Comparison of ENCODE assay signal across 35 mouse cellular contexts in the genomic region with DNA sequence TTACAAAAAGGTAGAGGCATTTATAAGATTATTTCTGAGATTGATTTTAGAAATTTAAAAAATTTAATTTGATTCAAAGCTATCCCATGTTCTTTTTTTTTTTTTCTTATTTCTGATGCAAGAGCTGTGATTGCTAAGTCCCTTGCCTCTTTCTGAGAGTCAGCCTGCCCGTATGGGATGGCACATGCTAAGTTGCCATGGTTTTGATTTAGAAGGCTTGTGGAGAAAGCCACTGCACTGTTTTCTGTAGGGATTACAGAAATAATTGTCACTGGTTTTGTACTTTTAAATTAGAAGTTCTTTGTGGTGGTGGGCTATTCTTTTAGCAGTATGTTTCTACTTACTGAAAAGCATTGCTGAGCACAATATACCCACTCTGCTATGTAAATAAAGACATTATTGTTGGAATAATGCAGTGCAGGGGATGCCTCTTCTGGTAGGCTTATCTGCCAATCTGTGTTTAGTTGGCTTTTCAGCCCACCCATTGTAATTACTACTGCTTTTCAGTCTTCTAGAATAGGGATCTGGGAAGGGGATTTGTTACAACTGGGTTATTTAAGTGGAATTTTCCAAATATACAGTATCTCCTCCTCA. TPM values are rescaled to one million over a fixed set of nuclear protein-coding genes. Genes with fewer than 3 reads are reported as not detected.
DNase-seq lines count a peak whose midpoint lies in the region; ATAC-seq lines count a peak whose summit lies in the region.
"Had no signal": no experiment of that assay in that cellular context is flagged by ENCODE, and none has a peak within 500 bp of the region (broad histone marks: within the 10 kb centered on the region; RNA-seq: fewer than 3 reads in every experiment).

No protein-coding gene starts in this region.

- no peak overlapping the region for H3K9ac ChIP-seq in forebrain, embryonic 11.5 days (ENCODE audit: low read length)
- no peak overlapping the region for H3K9ac ChIP-seq in midbrain, embryonic 12.5 days (replicated peaks)
- no peak overlapping the region for H3K9ac ChIP-seq in midbrain, embryonic 16.5 days (ENCODE audit: low read depth, low read length)
- H3K9ac ChIP-seq in embryonic facial prominence, embryonic 14.5 days (ENCODE audit: low read depth, low read length): no peak overlapping the region
- H3K9ac ChIP-seq in forebrain, embryonic 16.5 days (replicated peaks; ENCODE audit: low read depth, low read length): no peak overlapping the region
- H3K9ac ChIP-seq: embryonic facial prominence, embryonic 15.5 days; heart, embryonic 13.5 days; hindbrain, embryonic 15.5 days; kidney, embryonic 15.5 days; limb, embryonic 15.5 days; liver, embryonic 13.5 days; neural tube, embryonic 15.5 days; stomach, embryonic 15.5 days had no signal

- no peaks in the 10 kb centered on the region for H3K4me1 ChIP-seq in forebrain, embryonic 11.5 days (replicated peaks; ENCODE audit: control insufficient read depth, insufficient read depth, low read length)
- H3K4me1 ChIP-seq in forebrain, embryonic 10.5 days: peaks cover 10% of the 10 kb centered on the region
- H3K4me1 ChIP-seq in midbrain, embryonic 12.5 days: no peaks in the 10 kb centered on the region; the same call in 1 of the 2 replicates
- H3K4me1 ChIP-seq in midbrain, embryonic 16.5 days (ENCODE audit: control insufficient read depth, insufficient read depth, low read length): no peaks in the 10 kb centered on the region
- no peaks in the 10 kb centered on the region for H3K4me1 ChIP-seq in embryonic facial prominence, embryonic 14.5 days (ENCODE audit: control insufficient read depth, insufficient read depth, low read length)
- peaks cover 2% of the 10 kb centered on the region; the same call in 1 of the 2 replicates for H3K4me1 ChIP-seq in forebrain, embryonic 16.5 days (replicated peaks; ENCODE audit: control insufficient read depth, insufficient read depth, low read length)
- H3K4me1 ChIP-seq: embryonic facial prominence, embryonic 15.5 days; heart, embryonic 13.5 days; hindbrain, embryonic 15.5 days; kidney, embryonic 15.5 days; limb, embryonic 10.5 days; limb, embryonic 15.5 days; liver, embryonic 13.5 days; megakaryocyte, embryonic 14.5 days; neural tube, embryonic 15.5 days; stomach, embryonic 15.5 days had no signal

- ATAC-seq in forebrain, embryonic 11.5 days (replicated peaks; ENCODE audit: low FRiP score): peak; percentile 79
- peak; percentile 90 for ATAC-seq in midbrain, embryonic 12.5 days (ENCODE audit: low FRiP score, low read depth)
- no peak for ATAC-seq in midbrain, embryonic 16.5 days
- ATAC-seq in embryonic facial prominence, embryonic 14.5 days (ENCODE audit: low read depth): no peak
- ATAC-seq in forebrain, embryonic 16.5 days: peak; percentile 77
- ATAC-seq: lung, postnatal 0 days; Patski had no signal

- no peaks in the 10 kb centered on the region for H3K36me3 ChIP-seq in forebrain, embryonic 11.5 days (ENCODE audit: control insufficient read depth, insufficient read depth, low read length)
- no peaks in the 10 kb centered on the region for H3K36me3 ChIP-seq in forebrain, embryonic 10.5 days (replicated peaks)
- H3K36me3 ChIP-seq in midbrain, embryonic 12.5 days: no peaks in the 10 kb centered on the region
- H3K36me3 ChIP-seq in midbrain, embryonic 16.5 days (ENCODE audit: control insufficient read depth, insufficient read depth, low read length): no peaks in the 10 kb centered on the region
- H3K36me3 ChIP-seq in embryonic facial prominence, embryonic 14.5 days (ENCODE audit: control insufficient read depth, insufficient read depth, low read length): no peaks in the 10 kb centered on the region
- no peaks in the 10 kb centered on the region for H3K36me3 ChIP-seq in forebrain, embryonic 16.5 days (ENCODE audit: control insufficient read depth, insufficient read depth)
- H3K36me3 ChIP-seq: embryonic facial prominence, embryonic 15.5 days; heart, embryonic 13.5 days; hindbrain, embryonic 15.5 days; kidney, embryonic 15.5 days; limb, embryonic 10.5 days; limb, embryonic 15.5 days; liver, embryonic 13.5 days; neural tube, embryonic 15.5 days; stomach, embryonic 15.5 days had no signal

- no peak for DNase-seq in forebrain, embryonic 11.5 days (ENCODE audit: low spot score)
- DNase-seq in forebrain, embryonic 10.5 days (ENCODE audit: extremely low spot score, low spot score): no peak
- peak; percentile 2 for DNase-seq in embryonic facial prominence, embryonic 14.5 days (ENCODE audit: low spot score)
- DNase-seq in spleen, postnatal 14 days (ENCODE audit: low spot score in 2 of 2): no peak
- DNase-seq in cerebellum, postnatal 14 days: no peak
- DNase-seq: adrenal gland, postnatal 14 days; cerebellum, adult 18-20 months; cerebellum, postnatal 25 days; gastrocnemius, adult 2 months; gastrocnemius, postnatal 36 days; heart, adult 2 months; heart, postnatal 10 days; kidney, adult 18-20 months; kidney, postnatal 25 days; liver, embryonic 13.5 days; lung, adult 18-20 months; lung, postnatal 4 days; retina, postnatal 1 day; right cerebral cortex, postnatal 14 days; thymus, postnatal 25 days had no signal

- no peak overlapping the region for H3K4me3 ChIP-seq in forebrain, embryonic 11.5 days (ENCODE audit: low read depth, low read length)
- H3K4me3 ChIP-seq in forebrain, embryonic 10.5 days: no peak overlapping the region
- no peak overlapping the region for H3K4me3 ChIP-seq in midbrain, embryonic 12.5 days
- no peak overlapping the region for H3K4me3 ChIP-seq in midbrain, embryonic 16.5 days (ENCODE audit: low read depth, low read length)
- H3K4me3 ChIP-seq in embryonic facial prominence, embryonic 14.5 days (ENCODE audit: low read depth, low read length): no peak overlapping the region
- no peak overlapping the region for H3K4me3 ChIP-seq in forebrain, embryonic 16.5 days (replicated peaks; ENCODE audit: low read length)
- H3K4me3 ChIP-seq: embryonic facial prominence, embryonic 15.5 days; gastrocnemius, adult 2 months; heart, adult 2 months; heart, embryonic 13.5 days; hindbrain, embryonic 15.5 days; kidney, embryonic 15.5 days; limb, embryonic 10.5 days; limb, embryonic 15.5 days; liver, embryonic 13.5 days; megakaryocyte, embryonic 14.5 days; neural tube, embryonic 15.5 days; stomach, embryonic 15.5 days had no signal

- H3K27ac ChIP-seq in forebrain, embryonic 11.5 days (ENCODE audit: low read depth, low read length): no peak overlapping the region
- no peak overlapping the region for H3K27ac ChIP-seq in forebrain, embryonic 10.5 days
- no peak overlapping the region for H3K27ac ChIP-seq in midbrain, embryonic 12.5 days (replicated peaks)
- no peak overlapping the region for H3K27ac ChIP-seq in midbrain, embryonic 16.5 days (ENCODE audit: low read length)
- H3K27ac ChIP-seq in embryonic facial prominence, embryonic 14.5 days (replicated peaks; ENCODE audit: low read depth, low read length): no peak overlapping the region
- H3K27ac ChIP-seq in forebrain, embryonic 16.5 days (ENCODE audit: low read length): no peak overlapping the region
- H3K27ac ChIP-seq: embryonic facial prominence, embryonic 15.5 days; gastrocnemius, adult 2 months; heart, adult 2 months; heart, embryonic 13.5 days; hindbrain, embryonic 15.5 days; kidney, embryonic 15.5 days; limb, embryonic 10.5 days; limb, embryonic 15.5 days; liver, embryonic 13.5 days; neural tube, embryonic 15.5 days; stomach, embryonic 15.5 days had no signal

- WGBS in forebrain, embryonic 11.5 days: 33% methylated on average over 1 of the region's 1 CpGs
- 23% methylated on average over 1 of the region's 1 CpGs for WGBS in forebrain, embryonic 10.5 days
- WGBS in midbrain, embryonic 12.5 days: 15% methylated on average over 1 of the region's 1 CpGs
- WGBS in midbrain, embryonic 16.5 days: 9% methylated on average over 1 of the region's 1 CpGs
- WGBS in embryonic facial prominence, embryonic 14.5 days: 37% methylated on average over 1 of the region's 1 CpGs
- 6% methylated on average over 1 of the region's 1 CpGs for WGBS in forebrain, embryonic 16.5 days

- H3K4me2 ChIP-seq in forebrain, embryonic 11.5 days (ENCODE audit: low read depth, low read length, severe bottlenecking): no peak overlapping the region
- H3K4me2 ChIP-seq in midbrain, embryonic 12.5 days (replicated peaks): no peak overlapping the region
- H3K4me2 ChIP-seq in midbrain, embryonic 16.5 days (ENCODE audit: low read length): no peak overlapping the region
- H3K4me2 ChIP-seq in embryonic facial prominence, embryonic 14.5 days (ENCODE audit: low read depth, low read length): no peak overlapping the region
- H3K4me2 ChIP-seq in forebrain, embryonic 16.5 days (ENCODE audit: low read length): no peak overlapping the region
- H3K4me2 ChIP-seq: embryonic facial prominence, embryonic 15.5 days; heart, embryonic 13.5 days; hindbrain, embryonic 15.5 days; kidney, embryonic 15.5 days; limb, embryonic 15.5 days; liver, embryonic 13.5 days; neural tube, embryonic 15.5 days; stomach, embryonic 15.5 days had no signal

- H3K27me3 ChIP-seq in forebrain, embryonic 11.5 days (ENCODE audit: control insufficient read depth, insufficient read depth, low read length): no peaks in the 10 kb centered on the region; the same call in 1 of the 2 replicates
- H3K27me3 ChIP-seq in forebrain, embryonic 10.5 days (ENCODE audit: poor library complexity, severe bottlenecking): peaks cover 18% of the 10 kb centered on the region; the same call in 1 of the 2 replicates
- peaks cover 40% of the 10 kb centered on the region for H3K27me3 ChIP-seq in midbrain, embryonic 12.5 days
- no peaks in the 10 kb centered on the region; the same call in 1 of the 2 replicates for H3K27me3 ChIP-seq in midbrain, embryonic 16.5 days (ENCODE audit: control insufficient read depth, insufficient read depth, low read depth, low read length)
- no peaks in the 10 kb centered on the region for H3K27me3 ChIP-seq in embryonic facial prominence, embryonic 14.5 days (replicated peaks; ENCODE audit: control insufficient read depth, insufficient read depth, low read length)
- no peaks in the 10 kb centered on the region for H3K27me3 ChIP-seq in forebrain, embryonic 16.5 days (replicated peaks; ENCODE audit: control insufficient read depth, insufficient read depth, low read length)
- H3K27me3 ChIP-seq: embryonic facial prominence, embryonic 15.5 days; heart, embryonic 13.5 days; hindbrain, embryonic 15.5 days; kidney, embryonic 15.5 days; limb, embryonic 15.5 days; liver, embryonic 13.5 days; megakaryocyte, embryonic 14.5 days; neural tube, embryonic 15.5 days; Patski; stomach, embryonic 15.5 days had no signal

- no peaks in the 10 kb centered on the region for H3K9me3 ChIP-seq in forebrain, embryonic 11.5 days (ENCODE audit: control insufficient read depth, low read length)
- H3K9me3 ChIP-seq in forebrain, embryonic 10.5 days: no peaks in the 10 kb centered on the region
- no peaks in the 10 kb centered on the region for H3K9me3 ChIP-seq in midbrain, embryonic 12.5 days
- no peaks in the 10 kb centered on the region for H3K9me3 ChIP-seq in midbrain, embryonic 16.5 days (replicated peaks; ENCODE audit: control insufficient read depth, low read length, poor library complexity, severe bottlenecking)
- no peaks in the 10 kb centered on the region for H3K9me3 ChIP-seq in embryonic facial prominence, embryonic 14.5 days (ENCODE audit: control insufficient read depth, low read length)
- H3K9me3 ChIP-seq in forebrain, embryonic 16.5 days (ENCODE audit: control insufficient read depth, low read length): no peaks in the 10 kb centered on the region
- H3K9me3 ChIP-seq: embryonic facial prominence, embryonic 15.5 days; heart, embryonic 13.5 days; hindbrain, embryonic 15.5 days; kidney, embryonic 15.5 days; limb, embryonic 10.5 days; limb, embryonic 15.5 days; liver, embryonic 13.5 days; megakaryocyte, embryonic 14.5 days; neural tube, embryonic 15.5 days; stomach, embryonic 15.5 days had no signal

RNA-seq across cellular contexts. Expression of gene Gm10358, which starts 30.8 kb away (rescaled TPM):
- polyA plus RNA-seq in forebrain, embryonic 11.5 days (2014; fragmentation: Nextera tagmentation; extraction: Ambion mirVana): 0.31 TPM in 1 of 2 replicates, not detected in the other
- polyA plus RNA-seq in forebrain, embryonic 10.5 days (2016; fragmentation: Nextera tagmentation; extraction: Ambion mirVana): 0.62 and 0.68 TPM in 2 replicates
- not detected in 2 replicates for polyA plus RNA-seq in midbrain, embryonic 12.5 days (2016; fragmentation: Nextera tagmentation; extraction: Ambion mirVana)
- not detected in 2 replicates for polyA plus RNA-seq in midbrain, embryonic 16.5 days (2015; fragmentation: Nextera tagmentation; extraction: Ambion mirVana)
- polyA plus RNA-seq in embryonic facial prominence, embryonic 14.5 days (2014; fragmentation: Nextera tagmentation; extraction: Ambion mirVana): 0.35 TPM in 1 of 2 replicates, not detected in the other
- 0.23 TPM in 1 of 2 replicates, not detected in the other for polyA plus RNA-seq in forebrain, embryonic 16.5 days (2015; fragmentation: Nextera tagmentation; extraction: Ambion mirVana)
- polyA plus RNA-seq: hindbrain, embryonic 15.5 days; intestine, embryonic 14.5 days; kidney, embryonic 15.5 days; lung, postnatal 0 days had no signal

Comparison
In these comparisons a context has a peak if more than half of its experiments do, and no peak if none do; other contexts are left out.
1. ATAC-seq: peak in forebrain, embryonic 11.5 days (single experiment), midbrain, embryonic 12.5 days (single experiment) and forebrain, embryonic 16.5 days (single experiment); none in midbrain, embryonic 16.5 days (single experiment) and embryonic facial prominence, embryonic 14.5 days (single experiment).